Mouse (Mus musculus): ENCODE measurements around the gene Pxk.

DNA sequence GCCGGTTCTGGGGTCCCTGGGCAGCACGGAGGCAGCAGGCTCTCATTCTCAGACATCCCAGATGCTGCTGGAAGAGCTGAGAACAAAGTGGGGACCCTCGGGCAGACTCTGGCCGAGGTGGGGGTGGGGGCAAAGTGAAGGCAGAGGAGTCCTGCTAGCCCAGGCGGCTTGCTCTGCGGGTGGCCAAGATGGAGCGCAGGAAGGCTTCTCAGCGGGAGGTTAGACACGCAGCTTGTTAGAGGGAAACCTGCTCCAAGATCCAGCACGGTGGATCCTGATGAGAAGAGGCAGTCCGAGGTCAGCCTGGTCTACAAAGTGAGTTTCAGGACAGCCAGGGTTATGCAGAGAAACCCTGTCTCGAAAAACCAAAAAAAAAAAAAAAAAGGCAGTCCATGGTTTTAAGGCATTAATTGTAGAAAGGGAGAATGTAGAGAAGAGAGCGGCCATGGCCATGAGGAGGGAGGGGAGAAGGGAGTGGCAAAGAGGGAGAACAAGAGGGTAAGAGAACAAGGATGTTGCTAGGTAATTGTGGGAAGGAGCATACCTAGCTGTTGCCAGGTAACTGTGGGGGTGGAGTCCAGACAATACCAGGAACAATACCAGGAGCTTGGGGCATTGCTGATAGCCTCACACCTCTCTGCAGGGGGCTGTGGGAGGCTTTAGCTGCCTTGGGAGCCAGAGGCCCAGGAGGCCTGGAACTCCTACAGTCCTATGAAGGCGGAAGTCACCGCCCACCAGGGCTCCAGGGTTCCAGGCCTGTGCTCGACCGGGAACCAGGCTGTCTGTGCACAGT, 43.5 kb upstream of the Pxk start:
- TF ChIP-seq CTCF (IDR thresholded peaks at IDR 0.05; ENCODE audit: low read depth) (no peak), EP300 (optimal IDR thresholded peaks at IDR 0.05) (no peak)

Measured in stomach, postnatal 0 days (tissue).